Mouse (Mus musculus): ENCODE results near the gene Trpv5. TPM values are rescaled to one million over a fixed set of nuclear protein-coding genes. Genes with fewer than 3 reads are reported as not detected.

Trpv5 gene
- not detected for total RNA-seq (2021)
- long read RNA-seq, experiment 1: 0 reads
- long read RNA-seq, experiment 2: 0 reads

- DNase-seq: no peak
Observed at GRCm38 (mm10) chr6:41680669-41681068, at the start of gene Trpv5. TSS of gene Trpv5 (minus strand) at chr6:41680769.

GRCm38 (mm10) chr6:41727989-41728609 is 47.5 kb upstream of the Trpv5 start:
- no peak for DNase-seq

GRCm38 (mm10) chr6:41721430-41721829 is 40.9 kb upstream of the Trpv5 start:
- no peak for DNase-seq

- DNase-seq: no peak
Observed at GRCm38 (mm10) chr6:41710281-41710680, 29.7 kb upstream of the Trpv5 start.

GRCm38 (mm10) chr6:41706275-41706674 is 25.7 kb upstream of the Trpv5 start:
- no peak for DNase-seq

- no peak for DNase-seq
Observed at GRCm38 (mm10) chr6:41704123-41704522, 23.6 kb upstream of the Trpv5 start, which contains the start of gene Kel. TSS of gene Kel (minus strand) at chr6:41704339.

GRCm38 (mm10) chr6:41702928-41703327 is 22.4 kb upstream of the Trpv5 start:
- no peak for DNase-seq

GRCm38 (mm10) chr6:41701245-41701644 is 20.7 kb upstream of the Trpv5 start:
- DNase-seq: no peak

GRCm38 (mm10) chr6:41694407-41694806 is 13.8 kb upstream of the Trpv5 start:
- DNase-seq: no peak

GRCm38 (mm10) chr6:41692200-41692599 is 11.6 kb upstream of the Trpv5 start:
- DNase-seq: no peak

- no peak for DNase-seq
Observed at GRCm38 (mm10) chr6:41685596-41685995, 5.0 kb upstream of the Trpv5 start.

- DNase-seq: no peak
Observed at GRCm38 (mm10) chr6:41684911-41685310, 4.3 kb upstream of the Trpv5 start.

- no peak for DNase-seq
Observed at GRCm38 (mm10) chr6:41684131-41684530, 3.6 kb upstream of the Trpv5 start, which contains the start of gene Llcfc1. TSS of gene Llcfc1 (plus strand) at chr6:41684431.

GRCm38 (mm10) chr6:41681656-41682055 is 1.1 kb upstream of the Trpv5 start:
- no peak for DNase-seq

GRCm38 (mm10) chr6:41676530-41676929 is 4.0 kb downstream of the Trpv5 start:
- DNase-seq: no peak

- no peak for DNase-seq
Observed at GRCm38 (mm10) chr6:41662320-41662719, 18.2 kb downstream of the Trpv5 start.

- no peak for DNase-seq
Observed at GRCm38 (mm10) chr6:41658487-41658886, 22.1 kb downstream of the Trpv5 start.

GRCm38 (mm10) chr6:41654648-41655047 is 25.9 kb downstream of the Trpv5 start:
- DNase-seq: no peak

GRCm38 (mm10) chr6:41653173-41653572 is 27.4 kb downstream of the Trpv5 start:
- DNase-seq: no peak

GRCm38 (mm10) chr6:41646672-41647071 is 33.9 kb downstream of the Trpv5 start:
- no peak for DNase-seq

- DNase-seq: no peak
Observed at GRCm38 (mm10) chr6:41646220-41646619, 34.3 kb downstream of the Trpv5 start.

- no peak for DNase-seq
Observed at GRCm38 (mm10) chr6:41643227-41643626, 37.3 kb downstream of the Trpv5 start.

- no peak for DNase-seq
Observed at GRCm38 (mm10) chr6:41642765-41643164, 37.8 kb downstream of the Trpv5 start.

GRCm38 (mm10) chr6:41641173-41641866 is 39.2 kb downstream of the Trpv5 start:
- DNase-seq: no peak
